In the genomic region with DNA sequence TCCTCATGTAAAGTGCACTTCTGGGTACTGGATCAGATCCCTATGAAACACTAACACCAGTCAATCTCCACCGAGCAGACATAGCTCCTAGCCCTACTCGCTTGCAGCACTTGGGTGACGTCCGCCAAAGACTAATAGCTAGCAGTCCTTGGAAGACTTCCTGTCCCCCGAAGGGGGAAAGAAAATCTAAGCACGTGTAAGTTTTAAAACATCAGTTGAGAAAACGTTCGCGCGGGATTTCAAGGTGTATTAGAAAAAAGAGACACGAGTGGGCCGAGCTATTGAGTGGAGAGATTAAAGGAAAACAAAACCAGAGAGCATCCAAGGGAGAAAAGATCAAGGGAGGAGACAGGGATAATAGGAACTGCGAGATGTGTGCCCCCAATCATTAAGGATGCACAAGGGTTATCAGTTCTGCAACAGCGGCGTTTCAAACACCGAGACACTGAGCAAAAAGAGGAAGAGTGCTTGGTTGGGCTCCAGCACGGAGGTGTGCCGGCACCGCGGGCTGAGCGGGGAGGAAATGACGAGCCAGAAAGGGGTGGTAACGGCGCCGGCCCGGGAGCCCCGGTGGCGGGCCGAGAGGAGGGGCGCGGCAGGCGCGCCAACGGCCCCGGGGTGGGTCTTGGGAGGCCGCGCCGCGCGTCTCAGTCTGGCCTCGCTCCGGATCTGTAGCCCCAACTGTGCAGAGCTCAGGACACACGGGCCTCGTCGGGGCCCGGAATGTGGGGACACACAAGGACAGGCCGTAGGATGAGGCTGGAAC, we compare ENCODE assay signal across 8 mouse cellular contexts. TPM values are rescaled to one million over a fixed set of nuclear protein-coding genes. Genes with fewer than 3 reads are reported as not detected.
A peak's percentile ranks its signal among the peaks of the same experiment; 100 is the strongest.
DNase-seq lines count a peak whose midpoint lies in the region; ATAC-seq lines count a peak whose summit lies in the region.

No protein-coding gene starts in this region.

- ATAC-seq in hindbrain, embryonic 15.5 days (ENCODE audit: low FRiP score, low read depth): peak; percentile 38

- H3K9me3 ChIP-seq in hindbrain, embryonic 15.5 days: no peaks in the 10 kb centered on the region

- peak overlapping the region; percentile 88 for H3K9ac ChIP-seq in hindbrain, embryonic 15.5 days

- H3K4me2 ChIP-seq in hindbrain, embryonic 15.5 days: peak overlapping the region; percentile 85

- DNase-seq in R1 (ENCODE audit: low read depth, low spot score): peak; percentile 69
- DNase-seq in cerebellum, postnatal 25 days: peak; percentile 82 to 85
- peak; percentile 59 for DNase-seq in gastrocnemius, adult 18-20 months (ENCODE audit: low spot score)
- DNase-seq in left cerebral cortex, adult 11 months (ENCODE audit: low spot score): peak; percentile 40
- DNase-seq in lung, postnatal 36 days: peak; percentile 83
- DNase-seq in retina, embryonic 14.5 days (ENCODE audit: low spot score): peak; percentile 77
- peak; percentile 50 to 52 for DNase-seq in urinary bladder, adult 18-20 months (ENCODE audit: low spot score in 2 of 2)

- no peaks in the 10 kb centered on the region for H3K36me3 ChIP-seq in hindbrain, embryonic 15.5 days

- under 1% methylated on average over 45 of the region's 47 CpGs for WGBS in hindbrain, embryonic 15.5 days

- H3K4me1 ChIP-seq in hindbrain, embryonic 15.5 days (replicated peaks): peaks cover 32% of the 10 kb centered on the region

- peak overlapping the region; percentile 96 for H3K27ac ChIP-seq in hindbrain, embryonic 15.5 days (replicated peaks)

- peak overlapping the region; percentile 64 for H3K4me3 ChIP-seq in hindbrain, embryonic 15.5 days

- H3K27me3 ChIP-seq in hindbrain, embryonic 15.5 days: no peaks in the 10 kb centered on the region

RNA-seq across cellular contexts. Expression of a gene that starts 1.0 kb away (rescaled TPM):
- 1 to 10 TPM; 5.4 to 7.3 TPM for total RNA-seq in gastrocnemius, adult 18-20 months (2021)
- polyA plus RNA-seq in hindbrain, embryonic 15.5 days (2015; fragmentation: Nextera tagmentation; extraction: Ambion mirVana): 11.1 and 11.6 TPM in 2 replicates

RNA-seq across cellular contexts. Expression of a gene that starts 1.1 kb away (rescaled TPM):
- total RNA-seq in gastrocnemius, adult 18-20 months (2021): 10 to 100 TPM; 12.3 to 17.4 TPM
- 35.1 TPM in 2 replicates for polyA plus RNA-seq in hindbrain, embryonic 15.5 days (2015; fragmentation: Nextera tagmentation; extraction: Ambion mirVana)

RNA-seq across cellular contexts. Expression of a gene that starts 24.0 kb away (rescaled TPM):
- 100 to 1,000 TPM; 411 to 558 TPM for total RNA-seq in gastrocnemius, adult 18-20 months (2021)
- polyA plus RNA-seq in hindbrain, embryonic 15.5 days (2015; fragmentation: Nextera tagmentation; extraction: Ambion mirVana): 0.62 and 0.65 TPM in 2 replicates

RNA-seq across cellular contexts. Expression of a gene that starts 42.6 kb away (rescaled TPM):
- total RNA-seq in gastrocnemius, adult 18-20 months (2021): not detected
- 1.2 and 1.8 TPM in 2 replicates for polyA plus RNA-seq in hindbrain, embryonic 15.5 days (2015; fragmentation: Nextera tagmentation; extraction: Ambion mirVana)

RNA-seq across cellular contexts. Expression of a gene that starts 46.0 kb away (rescaled TPM):
- total RNA-seq in gastrocnemius, adult 18-20 months (2021): not detected
- 0.39 TPM in 1 of 2 replicates, not detected in the other for polyA plus RNA-seq in hindbrain, embryonic 15.5 days (2015; fragmentation: Nextera tagmentation; extraction: Ambion mirVana)

Comparison
In these comparisons a context has a peak if more than half of its experiments do, and no peak if none do; other contexts are left out.
1. Peak in every context shown above with its lines: DNase-seq, ATAC-seq, H3K4me3 ChIP-seq and H3K27ac ChIP-seq.